Mouse (Mus musculus) left cerebral cortex, postnatal 25 days (tissue): ENCODE results near the gene Slc25a45. TPM values are rescaled to one million over a fixed set of nuclear protein-coding genes. Genes with fewer than 3 reads are reported as not detected.

ENCODE experiments used
- DNase-seq, 2 experiments: peaks; one replicate each; pipeline ENCODE4 v3.0.0; 2022; ENCODE audit warnings: low spot score in 2 of 2, mixed read lengths in 1 of 2
- intact Hi-C: fragments of 180-260 bp; cut with DNase I; formaldehyde crosslinking; loops from one replicate; pipeline ENCODE4 v1.15.1; 2025
- total RNA-seq, 2 experiments: library from RNA; stranded (reverse); gene quantifications; 2 replicates each; pipeline ENCODE4 v1.2.3; 2021

The Slc25a45 gene
- total RNA-seq, 2 experiments from 2014 or later, result 2.5 to 3.0 TPM

DNA sequence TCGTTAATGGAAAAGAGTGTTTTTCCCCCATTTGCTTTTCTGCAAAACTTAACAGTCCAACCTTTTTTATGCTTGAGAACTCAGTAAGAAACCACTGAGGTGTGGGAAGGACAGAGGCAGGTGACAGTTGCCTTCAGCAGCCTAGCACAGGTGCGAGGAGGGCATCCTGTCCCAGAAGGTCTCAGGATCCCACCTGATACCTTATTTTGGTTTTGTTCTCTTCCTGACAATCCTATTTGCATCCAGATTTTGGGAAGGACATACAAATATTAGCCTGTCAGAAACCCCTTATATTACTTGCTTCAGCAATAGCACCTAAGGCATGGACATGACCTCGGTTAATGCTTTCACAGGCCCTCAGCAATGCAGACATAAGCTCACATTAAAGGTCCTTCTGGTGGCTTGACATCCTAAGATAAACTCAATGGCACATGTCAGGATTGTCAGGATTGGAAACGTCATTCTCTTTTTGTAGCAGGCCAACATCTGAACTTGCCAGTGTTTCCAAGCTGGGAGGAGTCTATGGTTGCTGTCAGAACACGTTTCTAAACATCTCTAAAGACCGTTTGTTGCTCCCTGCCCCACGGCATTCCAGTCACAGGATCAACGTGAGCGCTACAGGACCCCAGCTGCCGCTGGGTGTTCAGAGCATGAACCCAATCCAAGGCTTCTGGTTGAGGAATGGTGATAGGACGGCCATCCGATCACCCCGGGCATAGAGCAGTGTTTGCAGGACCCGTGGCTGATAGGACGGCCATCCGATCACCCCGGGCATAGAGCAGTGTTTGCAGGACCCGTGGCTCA is 37.3 kb upstream of the Slc25a45 start:
- DNase-seq, result no peak
- intact Hi-C loops, result no loop called here

DNA sequence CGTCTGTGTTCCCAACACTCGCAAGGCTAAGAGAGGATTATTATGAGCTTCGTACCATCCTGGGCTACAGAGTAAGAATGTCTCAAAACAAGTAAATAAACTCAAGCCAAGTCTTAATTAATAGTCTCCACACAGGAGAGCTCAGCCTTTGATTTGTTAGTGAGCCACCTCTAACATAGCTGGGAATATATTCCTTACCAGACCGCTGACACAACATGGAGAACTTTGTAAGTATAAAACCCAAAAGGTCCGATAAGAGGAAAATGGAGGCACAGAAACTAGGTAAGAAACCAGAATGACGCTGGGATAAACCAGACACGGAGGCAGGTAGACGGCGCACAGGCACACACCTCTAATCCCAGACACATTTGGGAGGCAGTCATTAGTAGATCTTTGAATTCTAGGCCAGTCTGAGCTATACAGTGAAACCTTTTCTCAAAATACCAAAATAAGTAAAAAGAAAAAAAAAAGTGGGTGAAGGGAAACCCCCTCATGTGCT is 36.7 kb upstream of the Slc25a45 start:
- intact Hi-C loops, result no loop called here

DNA sequence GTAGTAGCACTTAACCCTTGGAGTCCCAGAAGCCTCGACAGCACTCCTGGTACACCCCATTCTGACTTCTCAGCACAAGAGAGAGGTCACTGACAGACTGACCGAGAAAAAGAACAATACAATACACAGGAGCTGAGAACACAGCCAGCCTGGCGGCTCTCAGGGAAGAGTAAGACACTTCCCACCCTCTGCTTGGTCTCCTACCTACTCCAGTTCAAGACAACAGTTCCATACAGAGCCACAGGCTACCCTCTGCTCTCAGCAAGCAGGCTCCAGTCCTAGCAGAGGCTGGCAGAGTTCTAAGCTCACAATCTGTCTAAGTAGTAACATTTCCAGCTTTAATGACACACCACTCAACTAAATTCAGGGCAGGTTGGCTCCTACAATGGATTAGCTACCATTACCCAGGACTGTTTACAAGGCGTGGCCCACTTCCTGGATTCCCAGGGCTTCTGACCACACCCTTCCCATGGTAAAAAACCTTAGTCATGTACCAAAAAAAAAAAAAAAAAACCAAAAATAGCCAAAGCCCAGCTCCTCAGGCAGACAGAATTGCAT is 36.1 kb upstream of the Slc25a45 start:
- no peak for DNase-seq
- intact Hi-C loops, result no loop called here

More for the DNA sequence above, 36.7 kb upstream of the Slc25a45 start:
- DNase-seq, result no peak

DNA sequence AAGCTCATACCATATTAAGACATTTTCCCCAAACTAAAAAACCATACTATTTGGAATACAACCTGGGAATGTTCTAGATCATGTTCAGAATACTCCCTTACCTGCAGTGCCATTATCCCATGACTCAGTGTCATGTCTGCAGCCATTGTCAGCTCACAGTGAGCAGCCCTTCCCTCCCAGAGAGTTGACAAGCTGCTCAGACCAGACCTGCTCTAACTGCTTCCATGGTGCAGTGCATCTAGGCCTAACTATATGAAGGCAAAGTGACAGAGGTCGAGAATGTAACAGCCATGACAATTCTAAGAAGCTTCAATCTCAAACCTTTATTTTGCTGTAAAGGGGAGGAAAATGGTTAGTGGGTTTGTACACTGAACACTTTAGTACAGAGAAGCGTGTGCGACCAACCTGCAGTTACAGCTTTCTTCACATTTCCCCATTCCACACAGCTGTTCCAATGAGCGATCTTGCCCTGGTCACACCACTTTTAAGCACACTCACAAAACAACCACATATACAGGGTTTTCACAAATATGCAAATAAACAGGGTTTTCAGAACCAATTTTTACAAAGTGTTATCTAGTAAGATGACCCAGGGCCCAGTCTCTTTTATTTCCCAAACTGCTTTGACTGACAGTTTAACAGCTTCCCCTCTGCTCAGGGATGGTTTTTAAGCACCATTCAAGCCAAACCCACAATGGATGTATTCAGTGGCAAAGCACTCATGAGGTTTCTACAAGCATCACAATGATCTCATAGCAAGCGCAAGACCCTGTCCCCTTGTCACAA is 35.4 kb upstream of the Slc25a45 start:
- DNase-seq, result no peak
- intact Hi-C loops, result no loop called here

DNA sequence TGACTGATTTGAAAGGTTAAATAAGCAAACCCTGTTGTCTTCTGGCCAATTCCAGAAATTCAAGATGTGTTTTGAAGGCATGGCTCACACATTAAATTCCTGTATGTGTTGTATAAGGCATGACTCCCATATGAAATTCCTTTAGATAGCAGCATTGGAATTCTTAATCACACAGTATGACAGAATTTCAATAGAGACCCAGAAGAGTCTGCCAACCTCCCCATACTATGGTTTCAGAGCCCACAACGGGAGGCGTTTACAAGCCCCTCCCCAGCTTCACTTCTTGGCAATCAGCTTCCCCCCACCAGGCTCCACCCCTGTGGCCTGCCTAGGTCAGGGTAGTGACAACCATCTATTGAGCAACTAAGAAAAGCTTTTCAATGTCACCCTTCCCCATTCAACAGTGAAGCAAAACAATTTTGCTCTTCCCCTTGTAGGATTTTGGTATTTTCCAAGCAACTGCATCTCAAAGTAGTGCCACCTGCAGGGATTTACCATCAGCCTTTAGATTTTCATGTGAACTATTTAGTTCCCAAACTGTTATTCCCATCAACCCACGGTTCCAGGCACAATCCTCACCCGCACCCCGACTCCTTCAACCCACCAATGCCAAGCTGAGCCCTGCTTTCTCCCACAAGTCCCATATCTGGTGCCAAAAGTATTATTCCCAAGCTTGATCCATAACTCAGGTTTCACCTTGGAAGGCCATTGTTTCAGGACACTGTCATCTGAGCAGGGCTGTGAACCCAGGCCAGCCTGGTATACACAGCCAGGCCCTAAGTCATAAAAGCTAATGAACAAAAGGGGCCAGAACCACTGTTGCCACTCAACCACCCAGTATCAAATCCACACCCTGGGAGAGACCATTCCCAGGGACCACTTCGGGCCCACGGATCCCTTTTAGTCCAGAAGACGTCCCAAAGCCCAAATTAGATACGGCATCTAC is 34.5 kb upstream of the Slc25a45 start:
- intact Hi-C loops, result no loop called here

DNA sequence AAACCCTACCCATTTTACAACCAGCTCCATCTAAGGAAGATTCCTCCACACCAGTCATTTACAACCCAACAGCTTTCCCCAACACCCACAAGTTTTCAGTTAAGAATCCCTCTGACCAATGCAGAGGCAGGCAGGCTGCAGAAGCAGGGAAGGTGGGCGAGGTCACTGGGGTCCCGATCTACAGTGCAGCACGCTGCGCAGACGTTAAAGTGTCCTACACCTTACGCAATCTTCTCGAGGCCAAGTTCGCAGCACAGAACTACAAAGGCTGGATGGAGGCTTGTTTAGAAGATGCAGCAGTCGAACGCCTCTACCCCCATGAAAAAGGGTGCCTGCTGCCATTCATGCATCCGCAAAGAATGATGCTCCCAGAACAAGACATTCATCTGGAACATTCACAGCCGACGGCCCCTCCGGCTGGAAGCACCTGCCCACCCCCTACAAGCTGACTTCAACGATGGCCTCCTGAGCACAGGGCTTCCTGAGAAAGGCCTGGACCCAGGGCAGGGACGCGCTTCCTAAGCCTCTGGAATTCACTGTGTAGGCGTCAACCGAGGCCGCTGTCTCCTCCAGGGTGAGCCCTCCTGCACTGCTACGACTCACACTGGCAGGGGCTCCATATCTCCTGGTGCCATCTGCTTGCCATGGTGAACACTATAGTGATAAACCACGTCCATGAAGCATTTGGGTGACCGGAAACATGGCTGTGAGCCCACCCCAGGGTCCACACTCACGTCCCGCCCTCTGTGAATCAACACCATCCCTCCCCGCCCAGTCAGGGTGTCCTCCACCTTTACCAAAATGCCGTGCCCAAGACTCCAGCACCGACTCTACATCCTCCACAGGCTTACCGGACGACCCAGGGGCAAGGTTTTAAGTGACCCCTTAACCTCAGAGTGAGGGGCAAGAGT is 33.6 kb upstream of the Slc25a45 start:
- intact Hi-C loops, result no loop called here
- no peak for DNase-seq

More for the DNA sequence above, 34.5 kb upstream of the Slc25a45 start:
- DNase-seq, result no peak

DNA sequence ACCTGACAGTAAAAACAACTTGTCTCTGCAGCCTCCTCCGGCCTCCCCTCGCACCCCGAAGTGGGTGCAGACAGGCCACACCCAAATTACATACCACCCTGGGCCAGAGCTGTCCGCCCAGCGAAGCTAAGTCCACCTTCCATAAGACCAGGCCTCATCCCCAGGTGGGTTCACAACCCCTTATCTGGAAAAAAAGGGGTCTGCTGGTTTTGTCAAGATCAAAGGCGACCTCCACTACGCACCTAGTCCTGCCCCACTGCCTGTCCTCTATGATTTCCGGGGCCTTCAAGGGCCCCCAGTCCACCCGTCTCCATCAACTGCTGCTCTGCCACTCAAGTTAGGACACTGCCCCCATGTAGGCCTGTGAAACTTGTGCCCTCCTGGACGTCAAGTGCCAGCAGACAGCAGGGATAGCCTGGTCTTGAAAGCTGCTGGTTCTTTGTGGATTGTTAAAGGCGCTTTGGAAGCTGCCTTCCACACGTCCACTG is 32.7 kb upstream of the Slc25a45 start:
- DNase-seq, result no peak
- intact Hi-C loops, result no loop called here

DNA sequence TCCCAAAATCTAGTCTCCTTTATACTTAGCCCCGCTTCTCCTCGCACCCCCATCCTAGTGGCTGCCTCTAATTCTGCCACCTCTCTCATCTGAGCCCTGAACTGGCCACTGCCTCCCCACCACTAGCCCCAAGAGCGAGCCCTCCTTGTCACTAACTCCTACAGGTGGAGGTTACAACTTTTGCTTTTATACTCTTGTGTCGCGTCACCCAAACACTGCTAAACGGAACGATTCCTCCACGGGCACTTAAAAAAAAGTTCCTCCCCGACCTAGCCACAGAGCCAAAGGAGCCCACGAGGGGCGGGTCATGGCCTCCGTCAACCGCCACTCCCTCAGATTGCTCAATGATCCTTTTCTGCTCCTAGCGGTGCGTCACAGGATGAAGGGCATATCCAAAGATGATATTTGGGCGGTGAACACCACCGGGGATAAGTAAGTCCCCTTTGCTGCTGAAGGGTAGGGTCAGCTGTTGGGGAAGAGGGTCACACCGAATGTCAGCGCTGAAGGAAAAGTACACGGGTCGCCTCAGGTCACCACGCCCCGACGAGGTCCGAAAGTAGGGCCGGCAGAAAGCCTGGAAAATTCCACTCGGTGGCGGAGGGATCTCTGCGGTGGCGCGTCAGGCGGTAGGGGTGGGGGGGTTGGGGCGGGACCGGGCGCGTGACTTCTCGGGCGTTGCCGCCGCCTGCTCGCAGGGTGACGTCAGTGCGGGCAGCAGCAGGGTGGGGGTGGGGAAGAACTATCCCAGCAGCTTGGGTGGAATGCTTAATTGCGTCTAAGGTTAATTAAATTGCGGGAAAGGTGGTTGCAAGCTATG is 32.1 kb upstream of the Slc25a45 start:
- intact Hi-C loops, result loop anchor here (1.0 kb wide), 2 partner anchors 23 to 42 kb away; no protein-coding TSS in a partner anchor
- DNase-seq, result peak; percentile 89 to 90

DNA sequence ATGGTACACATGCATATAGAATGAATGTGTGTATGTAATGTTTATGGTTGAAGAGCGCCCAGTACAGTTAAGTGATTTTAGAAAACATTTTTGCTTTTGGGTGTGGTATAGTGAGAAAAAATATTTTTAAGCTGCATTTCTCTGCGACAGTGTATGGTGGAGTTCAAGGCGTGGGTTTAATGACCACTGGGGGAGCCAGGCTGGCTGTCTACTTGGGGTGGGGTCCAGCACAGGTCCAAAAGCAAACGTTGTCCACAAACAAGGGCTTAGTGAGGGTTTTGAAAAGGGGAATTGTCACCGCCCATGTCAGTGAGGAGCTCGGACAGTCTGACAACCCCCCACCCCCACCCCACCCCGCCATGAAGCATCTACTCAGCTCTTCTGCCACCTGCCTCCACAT is 31.5 kb upstream of the Slc25a45 start:
- intact Hi-C loops, result loop anchor here (1.0 kb wide), 2 partner anchors 24 to 43 kb away; no protein-coding TSS in a partner anchor
- DNase-seq, result peak; percentile 57 to 75

DNA sequence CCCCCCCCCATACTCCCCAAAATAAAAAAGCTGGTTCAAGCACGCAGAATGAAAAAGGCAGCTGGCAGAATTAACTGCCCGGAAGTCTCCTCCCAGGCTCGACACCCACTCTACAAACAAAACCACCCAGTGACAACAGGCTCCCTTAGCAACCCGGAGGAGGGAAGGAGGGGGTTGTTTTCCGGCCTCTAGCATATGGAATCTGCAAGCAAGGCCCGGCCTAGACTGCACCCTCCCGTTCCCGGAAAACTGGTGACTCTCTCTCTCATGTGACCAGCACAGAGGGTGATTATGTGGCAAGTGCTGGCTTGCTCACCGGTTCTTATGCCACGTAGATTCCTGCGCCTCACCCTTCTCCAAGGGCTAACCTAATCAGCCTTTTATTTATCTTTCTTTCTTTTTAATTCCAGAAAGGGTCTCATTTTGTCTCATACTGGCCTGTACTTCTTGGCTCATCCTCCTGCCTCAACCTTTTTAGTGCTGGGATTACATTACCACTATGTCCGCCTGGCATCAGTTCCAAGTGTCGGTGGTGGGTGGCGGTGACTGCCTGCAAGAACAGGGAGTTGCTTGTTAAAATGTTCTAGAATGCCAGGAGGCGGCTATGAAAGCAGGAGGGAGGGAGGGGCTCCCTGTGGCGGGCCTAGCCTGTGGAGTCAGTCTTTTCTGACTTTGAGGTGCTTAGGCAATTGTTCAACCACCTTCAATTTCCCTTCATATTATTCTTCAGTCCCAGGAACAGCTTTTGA is 30.9 kb upstream of the Slc25a45 start:
- intact Hi-C loops, result loop anchor here (1.0 kb wide), 2 partner anchors 24 to 43 kb away; no protein-coding TSS in a partner anchor
- DNase-seq, result peak; percentile 89 to 98

DNA sequence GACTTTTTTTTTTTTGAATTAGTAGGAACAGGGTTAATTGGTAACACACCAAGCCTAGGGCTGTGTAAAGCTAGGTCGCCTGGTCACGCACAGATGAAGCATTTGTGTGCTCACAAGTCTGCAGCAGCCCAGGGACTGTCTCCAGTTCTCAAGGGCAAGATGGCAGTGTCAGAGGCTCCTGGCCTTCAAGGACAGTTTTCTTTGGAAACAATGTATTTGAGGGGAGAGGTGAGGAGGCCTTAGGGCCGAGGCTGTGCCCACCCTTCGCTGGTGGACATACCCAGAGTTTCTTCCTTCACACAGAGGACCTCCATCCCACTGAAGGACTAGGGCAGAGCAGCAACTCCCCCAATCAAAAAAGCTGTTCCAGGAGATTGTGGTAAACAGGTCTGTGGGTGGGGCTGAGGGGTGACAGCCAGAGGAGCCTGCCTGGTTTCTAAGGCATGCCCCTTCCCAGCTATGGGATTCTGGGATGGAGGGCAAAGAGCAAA is 30.3 kb upstream of the Slc25a45 start:
- intact Hi-C loops, result no loop called here

DNA sequence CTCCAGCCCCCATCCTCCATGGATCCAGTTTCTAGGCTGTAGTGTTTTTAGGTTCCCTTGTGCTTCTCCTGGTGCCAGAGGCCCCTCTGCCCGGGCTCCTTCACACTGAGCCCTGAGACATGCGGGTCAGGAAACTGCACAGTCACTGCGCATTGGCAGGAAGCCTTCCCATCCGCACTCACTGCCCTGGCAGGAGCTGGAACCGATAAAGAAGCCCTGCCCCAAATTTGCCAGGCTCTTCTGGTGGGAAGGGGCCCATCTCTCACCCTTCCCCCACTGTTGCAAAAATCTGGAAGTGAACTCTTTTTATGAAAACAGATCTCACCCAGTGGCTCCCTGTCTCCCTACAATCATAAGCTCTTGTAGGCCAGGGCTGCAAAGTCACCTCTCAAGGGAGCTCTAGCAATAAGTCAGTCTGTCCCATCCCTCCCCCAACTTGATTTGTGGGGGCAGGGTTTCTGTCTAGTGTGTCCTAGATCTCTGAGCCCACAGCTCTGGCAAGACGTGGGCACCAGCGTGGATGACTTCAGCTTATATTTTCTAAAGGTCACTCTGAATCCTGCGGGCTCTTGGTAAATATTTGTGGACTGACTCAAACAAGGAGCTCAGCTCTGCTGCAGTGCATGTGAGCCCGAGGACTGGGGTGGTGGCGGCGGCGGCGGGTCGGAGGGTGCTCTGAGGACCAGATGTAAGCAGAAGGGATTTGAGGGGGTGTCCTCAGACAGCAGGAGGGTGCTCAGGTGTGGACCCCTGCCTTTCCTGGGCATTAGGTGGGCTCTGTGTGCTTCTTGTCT is 29.4 kb upstream of the Slc25a45 start:
- DNase-seq, result peak in 1 of 2 experiments; percentile 80
- intact Hi-C loops, result no loop called here

More for the DNA sequence above, 30.3 kb upstream of the Slc25a45 start:
- DNase-seq, result peak in 1 of 2 experiments; percentile 27

DNA sequence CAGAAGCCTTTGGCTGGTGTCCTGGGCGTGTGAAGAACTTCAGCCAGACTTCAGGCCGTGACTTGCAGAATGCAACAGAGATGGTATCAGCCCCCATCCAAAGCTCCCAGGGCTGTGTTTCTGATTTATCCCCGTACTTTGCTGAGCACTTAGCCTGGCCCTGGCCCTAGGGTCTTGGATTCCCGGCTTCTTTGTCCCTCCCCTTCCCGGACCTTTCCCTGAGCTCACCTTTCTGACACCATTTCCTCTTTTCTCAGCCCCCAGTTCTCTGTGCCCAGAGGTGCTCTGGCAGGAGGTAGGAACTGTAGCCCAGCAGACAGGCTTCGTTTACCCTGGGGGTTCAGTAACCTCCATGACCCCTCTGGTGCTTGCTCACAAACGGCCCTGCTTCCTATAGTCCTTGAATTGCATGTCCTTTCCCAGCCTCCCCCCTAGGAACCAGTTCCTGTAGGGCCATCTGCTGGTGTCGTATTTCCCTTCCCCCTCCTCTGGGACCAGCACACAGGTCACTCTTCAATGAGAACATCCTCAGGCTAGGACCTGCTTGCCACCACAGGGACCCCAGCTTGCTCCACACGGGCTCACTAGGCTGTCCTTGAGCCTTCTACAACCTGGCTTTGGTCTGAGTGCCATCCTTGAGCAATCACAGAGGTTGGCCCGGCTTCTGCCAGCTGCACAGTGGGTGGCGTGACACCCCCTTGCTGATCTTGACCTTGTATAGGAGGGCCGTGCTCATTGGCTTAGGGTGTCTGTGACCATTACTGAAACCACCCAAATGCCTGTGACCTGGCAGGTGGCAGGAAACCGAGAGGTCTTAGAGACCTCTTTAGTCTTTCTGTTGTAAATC is 28.6 kb upstream of the Slc25a45 start:
- intact Hi-C loops, result no loop called here
- peak in 1 of 2 experiments; percentile 29 for DNase-seq

DNA sequence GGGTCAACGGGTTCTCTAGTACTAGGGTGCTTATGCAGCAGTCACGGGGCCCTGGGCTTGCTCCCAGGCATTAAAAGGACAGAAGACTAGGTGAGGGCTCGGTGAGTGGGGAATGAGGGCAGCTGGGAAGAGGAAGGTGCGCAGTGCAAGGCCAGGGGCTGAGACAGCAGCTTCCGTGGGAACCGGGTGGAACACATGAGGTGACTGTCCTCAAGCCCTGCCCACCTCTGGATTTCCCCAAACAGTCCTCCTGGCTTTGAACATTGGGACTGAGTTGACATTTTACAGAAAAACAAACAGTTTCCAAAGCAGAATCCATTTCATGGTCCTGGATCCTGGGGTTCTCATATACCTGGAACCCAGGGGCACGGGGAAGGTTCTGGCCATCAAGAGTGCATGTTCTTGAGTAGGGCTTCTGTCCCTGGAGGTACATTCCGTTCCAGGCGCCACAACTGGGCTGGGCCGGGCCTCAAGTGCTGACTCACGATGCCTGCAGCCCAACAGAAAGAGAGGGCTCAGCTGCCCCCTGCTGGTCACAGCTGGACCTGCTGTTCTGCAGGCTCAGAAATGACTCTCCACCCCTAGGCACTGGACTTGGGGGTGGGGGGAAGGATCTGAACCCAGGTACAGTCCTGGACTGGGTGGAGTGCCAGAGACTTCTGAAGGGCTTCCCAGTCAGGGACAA is 27.6 kb upstream of the Slc25a45 start:
- peak; percentile 95 for DNase-seq
- intact Hi-C loops, result loop anchor here (1.0 kb wide), 2 partner anchors 57 to 63 kb away; no protein-coding TSS in a partner anchor
